Mouse (Mus musculus): ENCODE results near the gene Riiad1. TPM values are rescaled to one million over a fixed set of nuclear protein-coding genes. Genes with fewer than 3 reads are reported as not detected.

Gene Riiad1
- polyA plus RNA-seq, 1 experiment from 2014 or later: 2.5 TPM

DNA sequence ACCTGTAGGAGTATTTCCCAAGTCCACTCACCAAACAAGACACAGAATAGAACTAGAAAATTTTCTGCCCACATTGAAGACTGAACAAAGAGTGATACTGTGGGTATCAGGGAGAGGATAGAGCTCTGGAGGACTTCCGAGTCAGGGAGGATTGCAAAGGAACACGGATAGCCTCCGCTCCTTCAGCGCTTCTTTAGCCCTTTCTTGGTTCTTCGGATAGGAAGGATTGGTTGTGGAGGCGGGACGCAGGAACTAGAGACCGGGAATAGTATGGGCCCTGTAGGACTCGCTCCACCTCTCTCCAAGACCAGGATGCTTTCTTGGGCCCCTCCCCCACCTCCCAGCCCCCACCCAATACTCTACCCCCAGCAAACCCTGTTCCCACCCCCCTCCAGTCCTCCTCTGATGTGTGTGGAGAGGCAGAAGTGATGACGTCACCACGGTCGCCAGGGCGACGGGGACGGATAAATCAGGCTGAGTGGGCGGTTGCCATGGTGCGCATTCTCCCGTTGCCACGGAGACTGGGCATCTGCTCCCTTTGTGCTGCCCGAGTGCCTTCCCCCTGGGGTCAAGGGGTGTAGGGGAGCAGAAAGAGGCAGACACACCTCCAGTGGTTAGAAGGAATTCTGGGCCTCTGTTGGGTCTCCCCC is 3.8 kb upstream of the Riiad1 start:
- Histone ChIP-seq H3K9me3 (ENCODE audit: low read depth, low read length) (no peaks in the 10 kb centered on the region), H3K27ac (ENCODE audit: low read depth) (no peak overlapping the region), H3K4me2 (no peak overlapping the region), H3K4me3 (ENCODE audit: low read depth, low read length) (no peak overlapping the region), H3K9ac (no peak overlapping the region), H3K4me1 (ENCODE audit: insufficient read depth) (no peaks in the 10 kb centered on the region), H3K36me3 (ENCODE audit: insufficient read depth) (no peaks in the 10 kb centered on the region), H3K27me3 (ENCODE audit: insufficient read depth, low read length) (peaks cover 9% of the 10 kb centered on the region)
- peak; percentile 9; the same call in 1 of the 2 replicates for ATAC-seq (ENCODE audit: insufficient read depth)
- TF ChIP-seq CTCF (IDR thresholded peaks at IDR 0.05; ENCODE audit: low read depth): no peak
- WGBS: 33% methylated on average over 20 of the region's 20 CpGs
- peak; percentile 36 for DNase-seq

DNA sequence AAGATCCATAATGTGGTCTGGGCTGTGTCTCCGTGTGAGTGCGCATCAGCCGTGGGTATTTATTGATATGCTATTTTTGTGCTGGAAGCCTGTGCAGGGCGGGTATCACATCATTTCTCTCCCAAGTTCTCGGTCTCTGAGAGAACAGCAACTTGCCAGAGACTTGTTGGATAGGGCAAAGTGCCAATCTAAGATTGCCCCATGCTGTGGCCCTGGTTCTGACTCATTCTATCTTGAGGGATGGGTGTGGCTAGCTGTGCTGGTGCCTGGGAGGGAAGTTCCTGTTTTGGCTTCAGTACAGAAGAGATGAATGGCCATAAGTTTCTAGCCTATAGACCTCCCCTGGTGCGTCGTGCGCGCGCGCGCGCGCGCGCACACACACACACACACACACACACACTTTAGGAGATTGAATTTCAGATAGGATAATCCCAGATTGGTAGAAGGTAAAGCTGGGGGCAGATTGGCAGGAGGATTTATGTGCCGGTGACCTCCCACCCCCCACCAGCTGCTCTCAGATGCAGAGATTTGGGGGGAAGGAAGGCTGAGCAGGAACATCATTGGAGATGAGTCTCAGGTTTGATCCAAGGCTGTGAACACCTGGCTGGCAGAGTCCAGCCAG is 2.7 kb upstream of the Riiad1 start:
- TF ChIP-seq CTCF (IDR thresholded peaks at IDR 0.05; ENCODE audit: low read depth): no peak
- H3K4me1 ChIP-seq (ENCODE audit: insufficient read depth): no peaks in the 10 kb centered on the region
- 78% methylated on average over 17 of the region's 17 CpGs for WGBS
- no peak overlapping the region for H3K4me2 ChIP-seq
- peaks cover 13% of the 10 kb centered on the region for H3K27me3 ChIP-seq (ENCODE audit: insufficient read depth, low read length)
- ATAC-seq (ENCODE audit: insufficient read depth) (no peak), DNase-seq (peak; percentile 27)
- H3K9me3 ChIP-seq (ENCODE audit: low read depth, low read length): no peaks in the 10 kb centered on the region
- no peak overlapping the region for H3K4me3 ChIP-seq (ENCODE audit: low read depth, low read length)
- H3K36me3 ChIP-seq (ENCODE audit: insufficient read depth): no peaks in the 10 kb centered on the region
- H3K9ac ChIP-seq: no peak overlapping the region
- H3K27ac ChIP-seq (ENCODE audit: low read depth): no peak overlapping the region

DNA sequence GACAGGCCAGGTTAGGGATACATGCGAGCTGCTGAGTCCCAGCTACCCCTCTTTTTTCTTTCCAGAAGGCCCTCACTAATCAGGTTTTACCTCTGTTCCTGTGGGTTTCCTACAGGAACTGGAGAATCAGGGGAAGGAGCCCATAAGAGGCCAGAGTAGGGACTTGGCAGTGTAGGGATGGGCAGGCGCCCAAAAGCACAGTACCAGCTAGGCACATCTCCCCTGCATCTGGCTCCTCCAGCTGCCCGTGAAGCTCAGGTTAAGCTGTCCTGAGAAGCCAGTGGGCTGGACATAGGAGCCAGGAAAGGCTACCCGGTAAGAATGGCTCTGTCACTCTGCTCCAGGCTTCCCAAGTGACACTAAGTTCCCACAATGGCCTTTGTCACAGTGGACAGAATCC is 1.3 kb upstream of the Riiad1 start:
- WGBS: 61% methylated on average over 4 of the region's 4 CpGs
- no peak overlapping the region for H3K4me2 ChIP-seq
- no peaks in the 10 kb centered on the region for H3K9me3 ChIP-seq (ENCODE audit: low read depth, low read length)
- ATAC-seq (ENCODE audit: insufficient read depth): no peak
- no peaks in the 10 kb centered on the region for H3K4me1 ChIP-seq (ENCODE audit: insufficient read depth)
- no peak for TF ChIP-seq CTCF (IDR thresholded peaks at IDR 0.05; ENCODE audit: low read depth)
- H3K4me3 ChIP-seq (ENCODE audit: low read depth, low read length): no peak overlapping the region
- H3K27ac ChIP-seq (ENCODE audit: low read depth): no peak overlapping the region
- no peak overlapping the region for H3K9ac ChIP-seq
- no peak for DNase-seq
- H3K27me3 ChIP-seq (ENCODE audit: insufficient read depth, low read length): peaks cover 13% of the 10 kb centered on the region
- no peaks in the 10 kb centered on the region for H3K36me3 ChIP-seq (ENCODE audit: insufficient read depth)

DNA sequence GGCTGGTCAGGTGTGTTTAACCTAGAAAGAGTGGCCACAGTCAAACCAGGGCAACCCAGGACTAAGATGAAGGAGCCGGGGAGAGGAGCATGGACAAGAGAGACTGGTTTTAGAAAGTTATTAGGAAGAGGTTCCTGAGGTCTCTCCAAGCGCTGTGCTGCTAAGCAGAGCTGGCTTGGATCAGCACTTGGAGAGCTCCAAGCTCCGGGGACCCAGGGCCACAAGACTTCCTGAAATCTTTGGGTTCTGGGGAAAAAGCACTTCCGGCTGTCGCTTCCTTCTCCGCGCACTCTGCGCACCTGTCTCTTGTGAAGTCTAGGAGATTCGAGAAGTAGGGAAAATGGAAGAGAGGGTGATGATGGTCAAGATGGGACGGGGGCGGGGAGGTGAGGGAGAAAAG is 577 bp downstream of the Riiad1 start:
- H3K27ac ChIP-seq (ENCODE audit: low read depth): no peak overlapping the region
- no peak for ATAC-seq (ENCODE audit: insufficient read depth)
- H3K27me3 ChIP-seq (ENCODE audit: insufficient read depth, low read length): peaks cover 13% of the 10 kb centered on the region
- H3K4me3 ChIP-seq (ENCODE audit: low read depth, low read length): no peak overlapping the region
- H3K36me3 ChIP-seq (ENCODE audit: insufficient read depth): no peaks in the 10 kb centered on the region
- TF ChIP-seq CTCF (IDR thresholded peaks at IDR 0.05; ENCODE audit: low read depth): no peak
- WGBS: 3% methylated on average over 11 of the region's 11 CpGs
- H3K9ac ChIP-seq: no peak overlapping the region
- no peaks in the 10 kb centered on the region for H3K9me3 ChIP-seq (ENCODE audit: low read depth, low read length)
- peak overlapping the region; percentile 36; the same call in 1 of the 2 replicates for H3K4me2 ChIP-seq
- no peaks in the 10 kb centered on the region for H3K4me1 ChIP-seq (ENCODE audit: insufficient read depth)
- peak; percentile 75 for DNase-seq

DNA sequence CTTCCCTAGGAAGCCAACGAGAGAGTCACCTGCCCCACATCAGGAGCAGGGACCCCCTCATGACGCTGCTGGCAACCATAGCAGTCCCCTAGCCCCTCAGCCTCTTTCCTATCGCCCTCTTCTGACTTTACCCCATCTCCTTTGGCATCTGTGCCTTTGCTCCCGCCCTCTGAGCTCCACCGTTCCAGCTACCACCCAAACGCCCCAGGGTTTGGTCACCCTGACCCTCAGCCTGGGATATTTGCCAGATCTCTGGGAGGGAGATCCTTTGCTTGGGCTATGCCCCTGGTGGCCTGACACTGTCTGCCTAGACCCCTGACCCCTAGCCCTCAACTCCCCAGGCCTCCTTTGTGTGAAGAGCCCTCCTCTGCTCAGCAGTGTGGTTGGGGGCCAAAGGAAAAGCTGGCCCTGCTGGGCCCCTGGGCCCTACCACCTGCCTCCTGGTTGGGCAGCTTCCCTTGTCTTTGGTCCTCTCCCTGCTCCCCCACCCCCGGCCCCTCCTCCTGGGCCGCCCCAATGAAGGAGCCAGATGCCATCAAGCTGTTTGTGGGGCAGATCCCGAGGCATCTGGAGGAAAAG is 1.5 kb downstream of the Riiad1 start:
- no peak for ATAC-seq (ENCODE audit: insufficient read depth)
- Histone ChIP-seq H3K36me3 (ENCODE audit: insufficient read depth) (no peaks in the 10 kb centered on the region), H3K4me3 (ENCODE audit: low read depth, low read length) (no peak overlapping the region)

DNA sequence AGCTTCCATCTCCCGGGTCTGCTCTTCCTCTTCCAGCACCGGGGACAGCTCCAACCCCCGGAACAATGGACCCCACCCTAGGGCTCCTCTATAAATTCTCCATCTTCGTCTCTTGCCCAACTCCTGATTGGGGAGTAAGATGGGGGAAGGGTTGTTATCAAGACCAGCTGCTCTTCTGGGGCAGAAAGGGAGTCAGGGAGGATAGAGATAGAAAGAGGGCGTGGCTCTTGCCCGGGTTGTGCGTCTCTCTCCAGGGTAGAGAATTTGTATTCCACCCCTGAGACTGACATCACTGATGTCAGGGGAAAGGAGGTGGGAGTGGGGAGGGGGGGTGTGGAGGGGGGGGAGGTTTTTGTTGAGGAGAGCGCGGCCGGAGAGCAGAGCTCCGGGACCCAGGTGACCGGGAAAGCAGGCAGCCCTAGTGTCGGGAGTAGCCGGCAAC is 2.1 kb downstream of the Riiad1 start, which contains the start of gene Celf3:
Gene Celf3, plus strand, starts transcription at position 315 of the 442 bp plus-strand sequence.
- TF ChIP-seq CTCF (IDR thresholded peaks at IDR 0.05; ENCODE audit: low read depth): no peak
- H3K27me3 ChIP-seq (ENCODE audit: insufficient read depth, low read length): peaks cover 13% of the 10 kb centered on the region
- H3K9me3 ChIP-seq (ENCODE audit: low read depth, low read length): no peaks in the 10 kb centered on the region
- WGBS: 2% methylated on average over 14 of the region's 14 CpGs
- no peak within 1 kb of the TSS for H3K4me3 ChIP-seq (ENCODE audit: low read depth, low read length)
- no peak for ATAC-seq (ENCODE audit: insufficient read depth)
- peaks cover 2% of the 10 kb centered on the region; the same call in 1 of the 2 replicates for H3K4me1 ChIP-seq (ENCODE audit: insufficient read depth)
- H3K9ac ChIP-seq: no peak within 1 kb of the TSS
- H3K36me3 ChIP-seq (ENCODE audit: insufficient read depth): no peaks in the 10 kb centered on the region
- DNase-seq: peak; percentile 41
- no peak within 1 kb of the TSS for H3K4me2 ChIP-seq
- no peak within 1 kb of the TSS for H3K27ac ChIP-seq (ENCODE audit: low read depth)

More for the DNA sequence above, 1.5 kb downstream of the Riiad1 start:
- H3K27ac ChIP-seq (ENCODE audit: low read depth): no peak overlapping the region
- peaks cover 13% of the 10 kb centered on the region for H3K27me3 ChIP-seq (ENCODE audit: insufficient read depth, low read length)
- DNase-seq: no peak
- no peak for TF ChIP-seq CTCF (IDR thresholded peaks at IDR 0.05; ENCODE audit: low read depth)
- WGBS: 14% methylated on average over 9 of the region's 9 CpGs
- no peaks in the 10 kb centered on the region for H3K4me1 ChIP-seq (ENCODE audit: insufficient read depth)
- no peak overlapping the region for H3K9ac ChIP-seq
- H3K4me2 ChIP-seq: no peak overlapping the region
- no peaks in the 10 kb centered on the region for H3K9me3 ChIP-seq (ENCODE audit: low read depth, low read length)

DNA sequence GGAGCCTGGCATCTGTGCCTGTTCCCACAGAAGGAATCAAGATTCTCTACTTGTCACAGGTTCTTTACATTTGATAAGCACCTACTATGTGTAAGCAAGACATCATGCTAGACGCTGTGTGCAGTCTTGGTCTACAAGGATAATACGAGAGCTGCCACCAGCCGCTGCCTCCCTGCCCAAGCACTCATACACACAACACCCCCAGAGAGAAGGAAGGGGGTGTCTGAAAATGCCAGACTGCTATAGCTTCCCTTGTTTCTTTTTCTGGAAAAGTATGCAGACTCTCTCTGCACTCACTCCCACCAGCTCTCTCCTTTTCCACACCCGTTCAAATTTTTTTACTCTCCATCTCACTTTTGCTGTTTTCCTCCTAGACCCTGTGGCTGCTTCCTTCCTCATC is 2.7 kb downstream of the Riiad1 start:
- DNase-seq: no peak
- H3K9ac ChIP-seq: no peak overlapping the region
- no peak for ATAC-seq (ENCODE audit: insufficient read depth)
- TF ChIP-seq CTCF (IDR thresholded peaks at IDR 0.05; ENCODE audit: low read depth): no peak
- no peak overlapping the region for H3K4me3 ChIP-seq (ENCODE audit: low read depth, low read length)
- H3K4me2 ChIP-seq: no peak overlapping the region
- no peaks in the 10 kb centered on the region for H3K36me3 ChIP-seq (ENCODE audit: insufficient read depth)
- H3K4me1 ChIP-seq (ENCODE audit: insufficient read depth): peaks cover 3% of the 10 kb centered on the region; the same call in 1 of the 2 replicates
- no peak overlapping the region for H3K27ac ChIP-seq (ENCODE audit: low read depth)
- peaks cover 13% of the 10 kb centered on the region for H3K27me3 ChIP-seq (ENCODE audit: insufficient read depth, low read length)
- H3K9me3 ChIP-seq (ENCODE audit: low read depth, low read length): no peaks in the 10 kb centered on the region
- 58% methylated on average over 4 of the region's 4 CpGs for WGBS
